Mouse (Mus musculus): ENCODE measurements around the gene Ripor3. TPM values are rescaled to one million over a fixed set of nuclear protein-coding genes. Genes with fewer than 3 reads are reported as not detected.

The Ripor3 gene
- polyA plus RNA-seq, 1 experiment from 2014 or later = 0.98 TPM

GRCm38 (mm10) chr2:168028376-168028775, 18.0 kb upstream of the Ripor3 start:
- WGBS = 96% methylated on average over 3 of the region's 3 CpGs
- Histone ChIP-seq H3K9me3 (peaks cover 13% of the 10 kb centered on the region), H3K4me1 (replicated peaks) (peaks cover 13% of the 10 kb centered on the region; the same call in 1 of the 2 replicates), H3K27ac (no peak overlapping the region), H3K4me3 (replicated peaks) (no peak overlapping the region), H3K4me2 (no peak overlapping the region), H3K9ac (replicated peaks) (no peak overlapping the region), H3K36me3 (no peaks in the 10 kb centered on the region), H3K27me3 (no peaks in the 10 kb centered on the region)
- ATAC-seq (ENCODE audit: insufficient number of reproducible peaks, insufficient read depth, low FRiP score, low TSS enrichment, low read depth) = no peak

- peaks cover 13% of the 10 kb centered on the region for H3K9me3 ChIP-seq
- H3K36me3 ChIP-seq = no peaks in the 10 kb centered on the region
- no peak overlapping the region for H3K27ac ChIP-seq
- H3K27me3 ChIP-seq = no peaks in the 10 kb centered on the region
- no peak for ATAC-seq (ENCODE audit: insufficient number of reproducible peaks, insufficient read depth, low FRiP score, low TSS enrichment, low read depth)
- no peak overlapping the region for H3K4me2 ChIP-seq
- WGBS = 59% methylated on average over 3 of the region's 3 CpGs
- H3K4me1 ChIP-seq (replicated peaks) = peaks cover 9% of the 10 kb centered on the region; the same call in 1 of the 2 replicates
- H3K9ac ChIP-seq (replicated peaks) = no peak overlapping the region
- H3K4me3 ChIP-seq (replicated peaks) = no peak overlapping the region
Measured at GRCm38 (mm10) chr2:168026467-168026866, 16.0 kb upstream of the Ripor3 start.

GRCm38 (mm10) chr2:168025882-168026281, 15.5 kb upstream of the Ripor3 start:
- H3K9me3 ChIP-seq = peaks cover 13% of the 10 kb centered on the region
- H3K4me2 ChIP-seq = no peak overlapping the region
- no peak for ATAC-seq (ENCODE audit: insufficient number of reproducible peaks, insufficient read depth, low FRiP score, low TSS enrichment, low read depth)
- peaks cover 9% of the 10 kb centered on the region; the same call in 1 of the 2 replicates for H3K4me1 ChIP-seq (replicated peaks)
- H3K36me3 ChIP-seq = no peaks in the 10 kb centered on the region
- H3K9ac ChIP-seq (replicated peaks) = no peak overlapping the region
- no peaks in the 10 kb centered on the region for H3K27me3 ChIP-seq
- H3K27ac ChIP-seq = no peak overlapping the region
- WGBS = 87% methylated on average over 8 of the region's 8 CpGs
- no peak overlapping the region for H3K4me3 ChIP-seq (replicated peaks)

DNA sequence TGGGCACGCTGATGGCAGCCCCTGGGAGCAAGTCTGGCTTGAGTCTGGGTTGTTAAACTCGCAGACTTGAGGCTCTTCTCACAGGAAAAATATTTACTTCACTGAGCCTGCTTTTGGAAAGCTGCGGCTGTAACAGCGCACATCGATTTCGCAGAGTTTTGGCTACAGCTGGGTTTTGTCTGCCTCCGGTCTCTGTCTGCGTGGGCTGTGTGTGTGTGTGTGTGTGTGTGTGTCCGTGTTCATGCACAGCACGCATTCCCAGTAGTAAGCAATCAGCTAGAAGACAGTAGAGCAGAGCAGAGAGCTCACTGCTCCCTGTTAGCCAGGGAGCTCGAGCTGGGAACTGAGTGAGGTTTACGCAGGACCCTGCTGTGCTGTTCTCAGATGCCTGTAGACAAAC, 14.8 kb upstream of the Ripor3 start:
- no peak for ATAC-seq (ENCODE audit: insufficient number of reproducible peaks, insufficient read depth, low FRiP score, low TSS enrichment, low read depth)
- 61% methylated on average over 12 of the region's 12 CpGs for WGBS
- H3K27ac ChIP-seq = peak overlapping the region; percentile 62

DNA sequence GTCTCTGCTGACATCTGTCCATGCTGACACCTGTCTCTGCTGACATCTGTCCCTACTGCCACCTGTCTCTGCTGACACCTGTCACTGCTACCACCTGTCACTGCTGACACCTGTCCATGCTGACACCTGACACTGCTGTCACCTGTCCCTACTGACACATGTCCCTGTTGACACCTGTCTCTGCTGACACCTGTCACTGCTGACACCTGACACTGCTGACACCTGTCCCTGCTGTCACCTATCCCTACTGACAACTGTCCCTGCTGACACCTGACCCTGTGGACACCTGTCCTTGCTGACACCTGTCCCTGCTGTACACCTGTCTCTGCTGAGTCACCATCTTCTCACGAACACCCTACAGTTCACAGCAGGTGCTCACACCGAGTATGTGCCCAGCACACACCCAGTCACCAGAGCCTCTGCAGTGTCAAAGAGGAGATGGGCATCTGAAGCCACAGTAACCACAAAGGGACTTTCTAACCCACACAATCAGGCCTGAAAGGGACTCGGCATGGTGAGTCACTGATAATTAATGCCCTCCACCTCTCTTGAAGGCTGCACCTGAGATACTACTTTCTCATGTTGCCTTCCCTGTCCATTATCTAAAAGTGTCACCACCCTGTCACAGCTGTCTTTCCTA, 13.5 kb upstream of the Ripor3 start:
- 72% methylated on average over 3 of the region's 3 CpGs for WGBS
- no peak for ATAC-seq (ENCODE audit: insufficient number of reproducible peaks, insufficient read depth, low FRiP score, low TSS enrichment, low read depth)
- Histone ChIP-seq H3K4me1 (replicated peaks) (peaks cover 12% of the 10 kb centered on the region; the same call in 1 of the 2 replicates), H3K9me3 (peaks cover 11% of the 10 kb centered on the region), H3K36me3 (no peaks in the 10 kb centered on the region), H3K4me3 (replicated peaks) (no peak overlapping the region), H3K27me3 (no peaks in the 10 kb centered on the region), H3K27ac (no peak overlapping the region), H3K9ac (replicated peaks) (no peak overlapping the region), H3K4me2 (no peak overlapping the region)

More for the DNA sequence above, 14.8 kb upstream of the Ripor3 start:
- H3K4me2 ChIP-seq = no peak overlapping the region
- peaks cover 13% of the 10 kb centered on the region for H3K9me3 ChIP-seq
- peaks cover 9% of the 10 kb centered on the region; the same call in 1 of the 2 replicates for H3K4me1 ChIP-seq (replicated peaks)
- H3K4me3 ChIP-seq (replicated peaks) = no peak overlapping the region
- H3K27me3 ChIP-seq = no peaks in the 10 kb centered on the region
- no peak overlapping the region for H3K9ac ChIP-seq (replicated peaks)
- no peaks in the 10 kb centered on the region for H3K36me3 ChIP-seq

GRCm38 (mm10) chr2:168019201-168019715, 8.8 kb upstream of the Ripor3 start:
- Histone ChIP-seq H3K9me3 (no peaks in the 10 kb centered on the region), H3K4me2 (no peak overlapping the region), H3K4me3 (replicated peaks) (no peak overlapping the region), H3K4me1 (replicated peaks) (0 out of 2 replicates have a peak, but pooled peaks cover 6% of the 10 kb centered on the region), H3K27ac (no peak overlapping the region), H3K36me3 (no peaks in the 10 kb centered on the region), H3K27me3 (no peaks in the 10 kb centered on the region), H3K9ac (replicated peaks) (no peak overlapping the region)
- ATAC-seq (ENCODE audit: insufficient number of reproducible peaks, insufficient read depth, low FRiP score, low TSS enrichment, low read depth) = no peak
- WGBS = 82% methylated on average over 9 of the region's 9 CpGs

DNA sequence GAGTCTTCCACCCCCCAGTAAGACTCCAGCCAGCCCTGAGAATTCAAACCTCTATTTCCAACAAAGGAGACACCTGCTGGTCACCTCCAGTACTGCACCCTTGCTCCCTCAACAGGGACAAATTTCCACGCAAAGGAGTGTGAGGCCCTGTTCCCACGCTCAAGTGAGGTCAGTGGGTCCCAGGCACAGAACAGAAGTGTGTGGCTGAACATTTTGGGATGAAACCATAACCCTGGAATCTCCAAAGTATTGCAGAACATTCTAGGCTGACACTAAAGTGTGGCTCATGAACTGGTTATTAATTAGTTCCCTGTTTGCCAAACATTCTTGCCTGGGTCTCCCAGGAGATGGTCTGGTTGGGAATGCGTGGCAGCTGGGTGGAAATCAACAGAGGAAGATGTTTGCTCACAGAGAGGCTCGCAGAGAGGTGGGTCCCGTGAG, 6.6 kb upstream of the Ripor3 start:
- Histone ChIP-seq H3K4me2 (no peak overlapping the region), H3K4me1 (replicated peaks) (peaks cover 6% of the 10 kb centered on the region; the same call in 1 of the 2 replicates), H3K27ac (no peak overlapping the region), H3K36me3 (no peaks in the 10 kb centered on the region), H3K27me3 (no peaks in the 10 kb centered on the region), H3K4me3 (replicated peaks) (no peak overlapping the region), H3K9ac (replicated peaks) (no peak overlapping the region), H3K9me3 (no peaks in the 10 kb centered on the region)
- no peak for ATAC-seq (ENCODE audit: insufficient number of reproducible peaks, insufficient read depth, low FRiP score, low TSS enrichment, low read depth)
- WGBS = 42% methylated on average over 5 of the region's 5 CpGs

DNA sequence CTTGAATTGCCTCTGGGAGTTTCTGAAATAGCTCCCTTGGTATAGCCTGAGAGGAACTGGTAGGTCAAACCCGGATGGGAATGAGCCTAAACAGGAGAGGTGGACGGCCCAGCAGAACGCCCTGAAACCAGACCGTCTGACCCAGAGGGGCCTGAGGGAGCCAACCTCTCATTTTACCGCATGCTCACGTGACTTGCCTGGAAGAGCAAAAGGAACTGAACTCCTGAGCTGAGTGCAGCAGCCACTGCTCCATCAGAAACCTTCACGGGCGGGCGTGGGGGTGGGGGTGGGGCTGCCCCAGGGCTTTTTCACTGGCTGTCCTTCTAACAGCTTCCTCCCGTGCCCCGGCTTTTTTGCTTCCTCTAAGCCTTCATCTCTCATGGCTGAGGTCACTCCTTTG, 475 bp upstream of the Ripor3 start:
- no peak for ATAC-seq (ENCODE audit: insufficient number of reproducible peaks, insufficient read depth, low FRiP score, low TSS enrichment, low read depth)
- H3K4me2 ChIP-seq = no peak overlapping the region
- H3K27me3 ChIP-seq = no peaks in the 10 kb centered on the region
- WGBS = 10% methylated on average over 11 of the region's 11 CpGs
- no peak overlapping the region for H3K4me3 ChIP-seq (replicated peaks)
- H3K9ac ChIP-seq (replicated peaks) = no peak overlapping the region; the same call in 1 of the 2 replicates
- H3K36me3 ChIP-seq = no peaks in the 10 kb centered on the region
- peak overlapping the region; percentile 80 for H3K27ac ChIP-seq
- no peaks in the 10 kb centered on the region for H3K9me3 ChIP-seq
- peaks cover 29% of the 10 kb centered on the region for H3K4me1 ChIP-seq (replicated peaks)

DNA sequence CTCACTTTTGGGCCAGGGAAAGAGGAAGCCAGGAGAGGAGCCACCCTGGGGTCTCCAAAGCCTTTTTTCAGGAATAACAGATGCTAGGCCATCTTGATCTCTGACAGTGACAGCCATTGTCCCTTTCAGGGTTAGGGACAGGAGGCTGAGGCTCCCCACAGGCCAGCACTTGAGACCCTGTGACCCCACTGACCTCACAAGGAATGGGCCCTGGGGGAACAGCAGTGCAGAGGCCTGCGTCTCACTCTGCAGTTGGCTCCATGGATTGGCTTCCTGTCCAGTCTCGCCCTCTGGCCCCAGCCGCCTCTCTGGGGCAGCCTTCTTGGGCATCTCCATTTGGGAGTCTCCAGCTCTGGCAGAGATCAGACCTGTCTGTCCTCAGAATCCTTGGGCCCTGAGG, 2.3 kb downstream of the Ripor3 start:
- Histone ChIP-seq H3K27ac (no peak overlapping the region), H3K36me3 (no peaks in the 10 kb centered on the region), H3K27me3 (no peaks in the 10 kb centered on the region), H3K4me1 (replicated peaks) (peaks cover 40% of the 10 kb centered on the region), H3K4me3 (replicated peaks) (no peak overlapping the region), H3K9me3 (no peaks in the 10 kb centered on the region), H3K9ac (replicated peaks) (no peak overlapping the region; the same call in 1 of the 2 replicates), H3K4me2 (no peak overlapping the region)
- 67% methylated on average over 3 of the region's 3 CpGs for WGBS
- no peak for ATAC-seq (ENCODE audit: insufficient number of reproducible peaks, insufficient read depth, low FRiP score, low TSS enrichment, low read depth)

DNA sequence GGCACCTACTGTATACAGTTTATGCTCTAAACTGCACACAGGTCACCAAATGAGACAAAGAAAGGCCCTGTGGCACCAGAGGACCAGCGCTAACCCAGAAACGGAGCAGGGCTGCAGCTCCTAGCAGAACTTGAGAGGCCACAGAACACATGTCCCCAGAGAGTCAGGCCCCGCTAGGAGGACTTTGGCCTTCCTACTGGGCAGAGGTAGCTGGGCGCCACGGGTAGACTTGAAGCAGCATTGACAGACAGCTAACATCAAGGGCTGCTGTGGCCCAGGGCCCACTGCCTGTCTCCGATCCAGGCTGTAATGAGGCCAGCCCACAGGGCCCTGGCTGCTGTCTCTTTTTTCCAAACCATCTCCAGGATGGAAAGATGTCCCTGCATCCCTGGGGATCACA, 3.9 kb downstream of the Ripor3 start:
- WGBS = 85% methylated on average over 6 of the region's 6 CpGs
- H3K4me1 ChIP-seq (replicated peaks) = peaks cover 41% of the 10 kb centered on the region
- no peak overlapping the region for H3K4me2 ChIP-seq
- no peak overlapping the region for H3K9ac ChIP-seq (replicated peaks)
- no peaks in the 10 kb centered on the region for H3K27me3 ChIP-seq
- H3K36me3 ChIP-seq = no peaks in the 10 kb centered on the region
- ATAC-seq (ENCODE audit: insufficient number of reproducible peaks, insufficient read depth, low FRiP score, low TSS enrichment, low read depth) = no peak
- no peaks in the 10 kb centered on the region for H3K9me3 ChIP-seq
- no peak overlapping the region for H3K27ac ChIP-seq
- no peak overlapping the region for H3K4me3 ChIP-seq (replicated peaks)

- no peak overlapping the region for H3K9ac ChIP-seq (replicated peaks)
- H3K4me1 ChIP-seq (replicated peaks) = peaks cover 32% of the 10 kb centered on the region
- H3K4me2 ChIP-seq = no peak overlapping the region
- no peak for ATAC-seq (ENCODE audit: insufficient number of reproducible peaks, insufficient read depth, low FRiP score, low TSS enrichment, low read depth)
- H3K36me3 ChIP-seq = no peaks in the 10 kb centered on the region
- no peak overlapping the region for H3K27ac ChIP-seq
- WGBS = 25% methylated on average over 3 of the region's 3 CpGs
- H3K27me3 ChIP-seq = no peaks in the 10 kb centered on the region
- H3K4me3 ChIP-seq (replicated peaks) = no peak overlapping the region
- H3K9me3 ChIP-seq = peaks cover 2% of the 10 kb centered on the region; the same call in 1 of the 2 replicates
Measured at GRCm38 (mm10) chr2:168005616-168006015, 4.8 kb downstream of the Ripor3 start.
